Mouse (Mus musculus): Measurements from ENCODE around the gene Ltv1.

DNA sequence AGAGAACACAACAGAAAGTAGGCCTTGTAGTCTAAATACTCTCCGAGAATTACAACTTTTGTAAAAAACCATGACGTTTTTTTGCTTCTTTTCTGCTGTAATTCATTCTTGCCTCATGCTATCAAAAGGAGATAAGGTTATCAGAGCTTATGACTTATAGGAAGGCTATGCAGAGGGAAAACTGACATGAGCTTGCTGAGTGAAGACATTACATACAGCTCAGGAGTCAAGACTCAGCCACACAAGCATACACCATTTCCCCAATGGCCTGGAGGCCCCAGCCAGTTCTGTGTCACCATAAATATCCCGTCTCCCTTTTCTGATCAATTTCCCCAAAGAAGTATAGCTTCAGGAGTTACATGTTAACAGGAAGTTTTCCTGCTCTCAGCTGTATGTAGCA, 29.2 kb upstream of the Ltv1 start:
- TF ChIP-seq CTCF (conservative IDR thresholded peaks at IDR 0.05; ENCODE audit: low read length) (no peak), POU5F1 (IDR thresholded peaks at IDR 0.05; ENCODE audit: borderline replicate concordance, low read length) (no peak)
